Mouse (Mus musculus): ENCODE measurements around the gene Hist1h1t. TPM values are rescaled to one million over a fixed set of nuclear protein-coding genes. Genes with fewer than 3 reads are reported as not detected.
"Not testable (repeated sequence)": the region's sequence is repeated elsewhere in the genome, so short reads cannot be mapped to it uniquely, and the experiment has no call there.

The Hist1h1t gene
- not detected for total RNA-seq (2021)

DNA sequence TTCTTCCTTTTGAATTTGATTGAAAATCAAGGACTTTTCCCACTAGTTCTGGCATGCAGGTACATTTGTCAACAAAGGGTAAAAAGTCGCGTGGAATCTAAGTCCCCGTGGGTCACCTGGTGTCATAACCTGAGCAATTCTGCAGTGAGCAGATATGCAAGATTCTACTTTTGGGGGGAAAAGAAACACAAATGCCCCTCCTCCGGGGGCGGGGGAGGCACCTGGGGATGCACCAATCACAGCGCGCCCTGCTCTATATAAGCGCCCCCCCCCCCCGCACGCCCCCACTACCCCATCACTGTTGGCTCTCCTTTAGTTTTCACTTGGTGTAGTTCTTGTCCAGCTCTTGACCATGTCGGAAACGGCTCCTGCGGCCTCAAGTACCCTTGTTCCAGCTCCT lies at the start of gene Hist1h1t:
Gene Hist1h1t (plus strand): TSS at position 301 of the 400 bp plus-strand sequence.
- no peak for DNase-seq

DNA sequence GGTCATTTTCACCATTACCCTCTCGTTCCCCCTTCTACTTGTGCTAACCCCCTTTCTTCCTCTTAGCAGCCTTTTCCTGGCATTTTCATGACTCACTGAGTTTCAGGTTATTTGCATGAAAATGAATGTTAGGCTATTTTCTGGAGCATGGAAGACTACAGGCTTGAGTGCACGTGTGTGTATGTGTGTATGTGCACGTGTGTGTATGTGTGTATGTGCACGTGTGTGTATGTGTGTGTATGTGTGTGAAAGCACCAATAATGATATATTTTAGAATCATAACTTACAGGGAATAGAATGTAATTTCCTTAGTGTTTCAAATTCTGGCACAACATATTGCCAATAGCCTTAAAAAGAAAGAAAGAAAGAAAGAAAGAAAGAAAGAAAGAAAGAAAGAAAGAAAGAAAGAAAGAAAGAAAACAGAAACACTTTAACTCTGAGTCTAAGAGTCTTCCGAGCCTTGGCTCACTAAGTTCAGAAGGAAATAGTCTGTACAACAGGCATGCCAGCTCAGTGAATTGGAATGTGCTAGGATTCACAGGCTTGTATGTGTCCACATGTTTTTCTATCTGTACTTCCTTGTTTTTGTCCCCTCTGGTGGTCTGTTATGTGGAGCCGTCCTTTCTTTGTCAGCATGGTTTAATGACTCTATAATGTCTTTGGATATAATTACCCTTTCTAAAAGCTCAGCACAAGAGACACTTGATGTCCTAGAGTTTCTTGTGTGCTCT lies 35.8 kb upstream of the Hist1h1t start:
- no peak for DNase-seq
- intact Hi-C loops (cut with DNase I) = no loop called here

More for the DNA sequence above, at the start of gene Hist1h1t:
- intact Hi-C loops (cut with DNase I) = no loop called here

DNA sequence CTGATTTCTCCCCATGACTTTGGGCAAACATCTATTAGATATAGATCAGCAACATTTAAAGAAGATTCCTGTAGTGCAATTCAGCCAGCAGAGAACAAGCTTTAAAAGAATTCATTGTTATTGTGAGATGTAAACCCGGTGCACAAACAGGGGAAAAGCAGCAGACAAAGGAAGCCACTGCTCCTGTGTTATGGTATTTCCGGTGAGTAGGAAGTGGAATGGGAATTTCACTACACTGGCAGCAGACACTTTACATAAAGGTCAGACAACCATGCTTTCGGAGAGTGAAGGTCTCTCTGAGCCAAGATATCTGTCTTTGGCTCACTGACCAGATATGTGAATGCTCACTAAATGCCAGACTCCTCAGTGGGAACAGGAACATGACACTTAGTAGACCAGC lies 33.1 kb upstream of the Hist1h1t start:
- no peak for DNase-seq
- intact Hi-C loops (cut with DNase I) = no loop called here

DNA sequence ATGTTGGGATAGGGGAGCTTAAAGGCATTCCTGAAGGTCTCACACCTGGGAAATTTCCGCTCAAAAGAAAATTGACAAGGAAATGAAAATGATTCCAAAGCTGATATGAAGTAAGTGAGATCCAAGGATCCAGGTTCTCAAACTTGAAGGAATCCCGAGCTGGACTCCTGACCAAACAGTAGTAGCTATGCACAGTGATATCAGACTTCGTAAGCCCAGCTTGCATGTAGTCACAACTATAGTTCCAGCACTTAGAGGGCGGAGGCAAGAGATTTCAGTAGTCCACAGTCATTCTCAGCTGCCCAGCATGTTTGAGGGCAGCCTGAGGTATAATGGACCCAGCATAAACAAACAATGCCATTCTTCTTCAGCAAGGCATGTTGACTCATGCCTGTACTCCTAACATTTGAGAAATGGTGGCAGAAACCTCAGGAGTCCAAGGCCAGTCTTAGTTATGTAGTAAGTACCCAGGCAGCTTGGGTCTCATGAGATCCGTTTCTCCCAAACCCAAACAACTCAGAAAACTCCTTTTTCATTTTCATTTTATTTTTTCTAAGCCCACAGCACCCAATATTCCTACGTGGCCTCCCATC lies 13.5 kb upstream of the Hist1h1t start:
- intact Hi-C loops (cut with DNase I) = loop anchor here (2.0 kb wide), 1 partner anchor 53 kb away; no protein-coding TSS in a partner anchor
- DNase-seq = no peak

DNA sequence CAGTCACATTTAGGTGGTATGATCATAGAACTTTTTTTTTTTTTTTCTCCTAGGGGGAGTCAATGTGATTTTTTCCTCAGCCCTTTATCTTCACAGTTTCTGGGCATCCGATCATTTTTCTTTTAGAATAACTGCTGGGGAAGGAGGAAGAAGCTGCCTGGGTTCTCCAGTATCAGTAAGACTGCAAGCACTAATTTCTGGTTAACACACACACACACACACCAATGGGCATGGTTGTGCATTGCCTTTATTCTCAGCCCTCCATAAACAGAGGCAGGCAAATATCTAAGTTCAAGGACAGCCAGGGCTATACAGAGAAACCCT lies 13.0 kb upstream of the Hist1h1t start:
- DNase-seq = no peak
- intact Hi-C loops (cut with DNase I) = loop anchor here (2.0 kb wide), 1 partner anchor 54 kb away; no protein-coding TSS in a partner anchor

DNA sequence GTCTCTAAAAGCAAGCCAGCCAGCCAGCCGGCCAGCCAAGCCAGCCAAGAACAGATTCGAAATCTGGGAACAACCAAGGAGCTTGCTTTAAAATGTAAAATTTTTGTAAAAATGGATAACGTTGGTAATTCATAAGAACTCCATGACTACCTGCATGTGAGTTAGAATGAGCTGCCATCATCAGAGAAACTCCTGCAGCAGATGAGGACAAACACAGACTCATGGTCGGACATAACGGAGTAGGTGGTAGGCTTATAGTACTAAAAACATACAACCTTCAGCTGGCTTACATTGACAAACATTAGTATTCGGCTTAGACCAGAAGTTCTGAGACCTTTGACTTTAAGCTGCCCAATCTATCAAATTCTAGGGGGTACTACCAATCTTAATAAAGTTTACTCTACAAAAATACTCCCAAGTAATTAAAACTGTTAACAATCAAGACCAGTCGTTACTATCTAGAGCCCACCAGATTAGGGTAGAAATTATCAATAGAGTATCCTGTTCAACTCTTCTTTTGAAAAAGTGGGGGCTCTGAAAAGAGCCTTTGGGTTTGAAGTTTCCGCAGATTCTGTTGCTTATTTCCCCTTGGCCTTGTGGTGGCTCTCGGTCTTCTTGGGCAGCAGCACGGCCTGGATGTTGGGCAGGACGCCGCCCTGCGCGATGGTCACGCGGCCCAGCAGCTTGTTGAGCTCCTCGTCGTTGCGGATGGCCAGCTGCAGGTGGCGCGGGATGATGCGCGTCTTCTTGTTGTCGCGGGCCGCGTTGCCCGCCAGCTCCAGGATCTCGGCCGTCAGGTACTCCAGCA lies 12.5 kb upstream of the Hist1h1t start:
- DNase-seq = not testable (repeated sequence)
- intact Hi-C loops (cut with DNase I) = loop anchor here (2.0 kb wide), 1 partner anchor 54 kb away; no protein-coding TSS in a partner anchor

DNA sequence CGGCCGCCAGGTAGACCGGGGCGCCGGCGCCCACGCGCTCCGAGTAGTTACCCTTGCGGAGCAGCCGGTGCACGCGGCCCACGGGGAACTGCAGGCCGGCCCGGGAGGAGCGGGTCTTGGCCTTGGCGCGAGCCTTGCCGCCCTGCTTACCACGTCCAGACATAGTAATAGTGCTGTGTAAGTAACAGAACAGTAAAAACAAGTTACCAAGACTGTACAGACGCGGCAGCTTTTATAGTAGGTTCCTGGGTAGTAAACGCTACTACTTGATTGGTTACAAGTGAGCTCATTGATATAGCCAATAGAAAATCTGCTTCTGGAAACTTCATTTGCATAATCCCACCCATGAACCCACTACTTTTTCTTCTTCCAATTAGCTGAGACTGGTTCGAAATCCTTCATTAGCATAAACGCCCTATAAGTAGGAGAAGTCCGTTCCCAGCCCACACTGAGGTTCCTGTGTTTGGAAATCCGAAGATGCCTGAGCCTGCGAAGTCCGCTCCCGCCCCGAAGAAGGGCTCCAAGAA lies 11.8 kb upstream of the Hist1h1t start, which contains the start of the genes Hist1h2ac and Hist1h2bc:
Gene Hist1h2ac (minus strand): TSS at position 194 of the 527 bp plus-strand sequence.
Gene Hist1h2bc (plus strand): TSS at position 445 of the 527 bp plus-strand sequence.
- peak; percentile 72 for DNase-seq
- intact Hi-C loops (cut with DNase I) = loop anchor here (2.0 kb wide), 1 partner anchor 55 kb away; no protein-coding TSS in a partner anchor

DNA sequence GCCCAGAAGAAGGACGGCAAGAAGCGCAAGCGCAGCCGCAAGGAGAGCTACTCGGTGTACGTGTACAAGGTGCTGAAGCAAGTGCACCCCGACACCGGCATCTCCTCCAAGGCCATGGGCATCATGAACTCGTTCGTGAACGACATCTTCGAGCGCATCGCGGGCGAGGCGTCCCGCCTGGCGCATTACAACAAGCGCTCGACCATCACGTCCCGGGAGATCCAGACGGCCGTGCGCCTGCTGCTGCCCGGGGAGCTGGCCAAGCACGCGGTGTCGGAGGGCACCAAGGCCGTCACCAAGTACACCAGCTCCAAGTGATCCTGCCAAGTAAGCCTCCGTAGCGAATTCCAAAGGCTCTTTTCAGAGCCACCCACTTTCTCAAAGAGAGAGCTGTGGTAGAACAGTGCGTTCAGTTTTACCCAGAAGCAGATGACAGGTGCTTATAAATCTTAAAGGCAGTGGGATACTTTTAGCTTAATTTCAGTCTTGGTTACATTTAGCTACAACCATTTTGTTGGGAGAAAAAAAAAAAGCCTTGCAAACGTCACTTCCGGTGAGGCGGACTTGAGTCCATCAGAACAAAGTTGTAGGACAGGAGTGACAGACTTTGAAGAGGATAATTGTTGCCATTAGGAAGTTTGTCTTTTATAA lies 11.2 kb upstream of the Hist1h1t start:
- DNase-seq; intact Hi-C loops (cut with DNase I): not testable (repeated sequence)

DNA sequence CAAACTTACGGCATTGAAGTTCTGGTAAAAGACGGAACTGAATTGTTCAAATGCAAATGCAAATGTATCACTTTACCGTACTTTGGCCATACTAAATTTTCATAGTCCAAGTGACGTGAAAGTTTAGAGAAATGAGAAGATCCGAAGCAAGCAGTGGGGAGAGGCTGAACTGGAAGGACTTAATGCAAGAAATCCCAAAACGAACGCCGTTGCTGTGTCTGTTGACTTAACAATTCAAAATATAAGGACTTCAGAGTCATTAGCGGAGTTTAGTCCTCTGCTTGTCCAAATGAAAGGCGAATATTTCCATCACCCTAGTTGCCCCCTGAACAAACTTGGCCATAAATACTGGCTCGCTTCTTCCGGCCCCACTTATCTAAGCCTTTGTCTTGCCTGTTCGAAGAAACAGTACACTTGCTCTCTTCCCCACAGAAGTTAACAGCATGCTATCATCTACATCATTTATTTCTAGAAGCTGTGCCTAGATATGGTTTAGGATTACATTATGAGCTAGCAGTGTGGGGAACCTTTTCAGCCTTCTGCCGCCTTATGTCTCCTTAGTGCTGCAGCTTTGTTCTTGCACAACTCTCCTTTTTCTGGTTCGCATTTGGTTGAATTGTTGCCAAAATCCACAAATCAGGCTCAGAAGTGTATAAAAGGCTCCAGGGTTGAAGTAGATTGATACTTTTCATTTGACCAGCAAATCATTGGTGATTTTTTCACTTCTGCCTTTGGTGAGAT lies 10.3 kb upstream of the Hist1h1t start:
- intact Hi-C loops (cut with DNase I) = loop anchor here (5.0 kb wide), 1 partner anchor 103 kb away; the partner anchor contains the start of gene Hist1h4d
- DNase-seq = no peak

DNA sequence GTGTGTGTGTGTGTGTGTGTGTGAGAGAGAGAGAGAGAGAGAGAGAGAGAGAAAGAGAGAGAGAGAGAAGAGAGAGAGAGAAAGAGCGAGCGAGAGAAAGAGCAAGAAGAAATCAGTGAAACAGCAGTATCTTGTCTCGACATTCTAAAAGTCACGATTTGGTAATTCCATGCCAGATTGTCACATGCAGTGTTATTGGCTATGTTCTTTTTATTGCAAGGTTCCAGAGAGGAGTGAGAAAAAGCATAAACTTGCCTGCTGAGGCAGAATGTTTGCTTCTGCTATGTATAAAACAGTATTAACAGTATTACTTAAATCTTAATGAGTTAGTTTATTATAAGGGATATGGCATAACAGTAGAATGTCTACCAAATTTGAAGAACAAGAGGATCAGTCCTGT lies 9.6 kb upstream of the Hist1h1t start:
- intact Hi-C loops (cut with DNase I) = loop anchor here (5.0 kb wide), 1 partner anchor 104 kb away; the partner anchor contains the start of gene Hist1h4d

DNA sequence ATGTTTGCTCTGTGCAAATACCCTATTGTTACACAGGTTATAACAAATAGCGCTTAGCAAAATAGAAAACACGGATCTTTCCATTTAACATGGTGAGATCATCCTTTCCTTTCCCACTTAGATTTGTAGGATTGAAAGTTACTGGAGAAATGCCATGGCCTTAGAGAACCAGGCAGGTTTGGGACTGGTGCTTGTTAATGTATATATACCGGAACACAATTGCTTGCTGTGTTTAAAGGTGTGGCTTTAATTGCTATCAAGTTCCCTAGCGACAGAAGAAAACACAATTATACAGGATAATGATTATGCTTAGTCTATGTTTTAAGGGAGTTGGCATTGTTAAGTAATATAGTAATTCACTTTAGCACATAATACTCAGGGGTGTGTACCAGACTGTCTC lies 8.4 kb upstream of the Hist1h1t start:
- DNase-seq = no peak
- intact Hi-C loops (cut with DNase I) = loop anchor here (5.0 kb wide), 1 partner anchor 105 kb away; the partner anchor contains the start of gene Hist1h4d

More for the DNA sequence above, 9.6 kb upstream of the Hist1h1t start:
- DNase-seq = no peak

DNA sequence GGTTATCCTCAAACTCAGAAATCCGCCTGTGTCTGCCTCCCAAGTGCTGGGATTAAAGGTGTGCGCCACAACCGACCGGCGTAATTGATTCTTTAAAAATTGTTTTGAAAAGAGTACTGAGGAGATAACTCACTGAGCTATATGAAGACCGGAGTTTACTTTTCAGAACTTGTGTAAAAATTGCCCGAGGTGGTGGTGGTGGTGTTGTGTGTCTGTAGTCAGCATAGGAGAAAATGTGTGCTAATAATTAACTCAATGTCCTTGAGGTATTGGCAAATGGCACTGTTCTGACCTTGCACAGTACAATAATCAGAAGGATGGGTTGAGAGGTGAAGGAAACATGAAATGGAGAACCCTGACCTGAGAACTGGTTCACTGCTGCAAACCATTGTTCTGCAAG lies 7.7 kb upstream of the Hist1h1t start:
- intact Hi-C loops (cut with DNase I) = loop anchor here (5.0 kb wide), 1 partner anchor 106 kb away; the partner anchor contains the start of gene Hist1h4d
- no peak for DNase-seq

DNA sequence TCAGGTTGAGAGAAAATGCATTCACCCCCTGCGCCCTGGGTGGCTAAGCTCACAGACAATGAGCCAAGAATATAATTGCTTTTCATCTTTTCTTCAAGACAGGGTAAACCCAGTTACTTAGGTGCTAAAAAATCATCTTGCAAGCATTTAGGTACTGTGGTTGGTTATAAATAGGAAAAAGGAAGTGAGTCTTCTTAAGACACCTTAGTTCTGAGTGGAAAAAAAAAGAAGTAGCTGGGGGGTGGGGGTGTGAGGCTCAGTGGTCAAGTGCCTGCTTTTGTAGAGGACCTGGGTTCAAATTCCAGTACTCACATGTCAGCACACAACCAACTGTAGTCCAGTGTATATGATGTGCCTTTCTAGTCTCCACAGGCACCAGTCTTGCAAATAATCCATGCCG lies 6.7 kb upstream of the Hist1h1t start:
- DNase-seq = no peak
- intact Hi-C loops (cut with DNase I) = loop anchor here (5.0 kb wide), 1 partner anchor 107 kb away; the partner anchor contains the start of gene Hist1h4d

DNA sequence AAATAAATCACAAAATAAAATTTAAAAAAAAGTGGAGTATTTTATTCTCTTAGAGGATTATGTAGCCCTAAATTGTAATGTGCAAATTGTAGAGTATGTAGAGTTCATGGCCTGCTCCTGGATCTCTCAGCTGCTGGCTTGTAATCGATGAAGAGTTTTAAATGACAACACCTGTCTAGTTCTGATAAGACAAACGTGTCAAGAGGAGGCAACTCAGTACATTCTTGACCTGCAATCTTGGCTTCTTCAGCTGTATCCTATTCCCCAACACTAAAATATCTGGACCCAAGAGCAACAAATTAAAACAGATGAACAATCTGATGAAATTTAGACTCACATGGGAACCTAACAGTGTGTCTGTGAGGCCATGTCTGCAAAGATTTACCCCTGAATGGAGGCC lies 6.2 kb upstream of the Hist1h1t start:
- intact Hi-C loops (cut with DNase I) = loop anchor here (5.0 kb wide), 1 partner anchor 107 kb away; the partner anchor contains the start of gene Hist1h4d
- DNase-seq = no peak

DNA sequence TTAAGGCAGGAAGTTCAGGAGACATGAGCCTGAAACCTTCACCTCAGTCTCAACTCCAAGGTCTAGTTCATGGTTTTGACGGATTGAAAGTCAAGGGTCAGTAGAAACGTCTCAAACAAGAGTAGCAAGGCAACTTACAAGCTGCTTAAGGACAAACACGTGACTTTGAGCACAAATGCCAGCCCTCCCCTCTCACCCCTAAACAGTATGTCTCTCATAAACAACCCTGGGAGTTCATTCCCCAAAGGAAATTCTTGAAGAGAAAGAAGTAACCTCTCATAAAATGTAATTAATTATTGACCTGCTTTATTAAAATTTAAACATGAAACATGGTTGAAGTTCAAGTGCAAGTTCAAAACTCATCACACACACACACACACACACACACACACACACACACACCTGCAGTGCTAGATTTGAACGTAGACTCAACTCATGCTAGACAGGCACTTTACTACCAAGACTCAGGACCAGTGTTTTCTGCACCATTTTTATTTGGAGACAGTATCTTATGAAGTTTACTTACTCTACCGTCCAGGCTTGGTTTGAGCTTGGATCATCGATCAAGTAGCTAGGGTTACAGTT lies 1.7 kb upstream of the Hist1h1t start:
- intact Hi-C loops (cut with DNase I) = no loop called here
- no peak for DNase-seq

DNA sequence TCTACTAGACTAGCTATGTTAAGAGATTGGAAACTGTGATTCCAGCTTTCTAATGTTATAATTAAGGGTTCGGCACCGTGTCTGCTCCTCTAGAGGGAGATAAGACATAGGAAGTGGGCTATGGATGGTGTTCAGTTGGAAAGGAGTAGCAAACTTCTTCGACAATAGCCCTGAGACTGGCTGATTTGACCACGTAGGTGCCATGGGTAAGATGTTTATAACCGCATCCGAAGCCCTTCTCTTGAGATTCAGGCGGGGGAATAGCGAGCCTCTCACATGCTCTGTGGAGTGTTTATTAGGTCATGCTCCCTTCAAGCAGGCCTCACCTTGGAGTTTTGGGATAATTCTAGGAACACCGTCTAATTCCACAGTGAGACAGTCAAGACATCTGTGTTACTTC lies 658 bp upstream of the Hist1h1t start:
- intact Hi-C loops (cut with DNase I) = no loop called here
- no peak for DNase-seq

DNA sequence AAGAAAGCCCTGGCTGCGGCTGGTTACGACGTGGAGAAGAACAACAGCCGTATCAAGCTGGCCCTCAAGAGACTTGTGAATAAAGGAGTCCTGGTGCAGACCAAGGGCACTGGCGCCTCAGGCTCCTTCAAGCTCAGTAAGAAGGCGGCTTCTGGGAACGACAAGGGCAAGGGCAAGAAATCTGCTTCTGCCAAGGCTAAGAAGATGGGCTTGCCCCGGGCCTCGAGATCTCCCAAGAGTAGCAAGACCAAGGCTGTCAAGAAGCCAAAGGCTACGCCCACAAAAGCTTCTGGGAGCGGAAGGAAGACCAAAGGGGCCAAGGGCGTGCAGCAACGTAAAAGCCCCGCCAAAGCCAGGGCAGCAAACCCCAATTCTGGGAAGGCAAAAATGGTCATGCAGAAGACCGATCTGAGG lies 454 bp downstream of the Hist1h1t start:
- no peak for DNase-seq
- intact Hi-C loops (cut with DNase I) = no loop called here

DNA sequence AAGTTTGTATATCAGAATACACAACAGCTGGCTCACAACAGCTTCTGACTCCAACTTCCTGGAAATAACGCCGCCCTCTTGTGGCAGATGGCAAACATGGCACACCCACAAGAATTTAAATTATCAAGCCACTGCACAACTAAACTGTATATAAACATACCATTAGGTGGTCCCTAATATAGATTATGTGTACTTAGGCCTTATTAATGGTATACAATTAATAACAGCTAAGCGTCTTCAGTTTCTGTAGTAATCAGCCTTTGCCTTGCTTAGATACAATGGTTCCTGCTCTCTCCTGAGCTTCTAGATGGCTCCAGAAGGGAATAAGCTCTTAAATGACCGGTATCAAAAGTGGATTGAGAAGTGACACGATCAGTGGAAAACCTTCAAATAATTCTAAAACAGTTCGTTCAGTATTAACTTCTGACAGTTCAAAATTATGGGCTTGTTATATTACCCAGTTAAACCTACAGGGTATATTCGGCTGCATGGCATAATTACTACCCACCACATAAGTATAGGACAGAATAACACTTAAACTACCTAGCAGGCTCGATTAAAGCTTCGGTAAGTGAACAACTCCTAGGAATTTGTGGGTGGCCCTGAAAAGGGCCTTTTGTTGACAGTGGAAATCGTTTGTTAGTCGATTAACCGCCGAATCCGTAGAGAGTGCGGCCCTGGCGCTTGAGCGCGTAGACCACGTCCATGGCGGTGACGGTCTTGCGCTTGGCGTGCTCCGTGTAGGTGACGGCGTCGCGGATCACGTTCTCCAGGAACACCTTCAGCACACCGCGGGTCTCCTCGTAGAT lies 2.1 kb downstream of the Hist1h1t start:
- peak; percentile 47 for DNase-seq
- intact Hi-C loops (cut with DNase I) = no loop called here
